Mouse (Mus musculus) MN1 (cell line): Measurements from ENCODE around the gene Slc5a5.

Experiments used
- DNase-seq: peaks from one replicate; pipeline ENCODE4 v3.0.0-alpha.2; 2016; ENCODE audit warnings: low spot score

Gene Slc5a5

GRCm38 (mm10) chr8:70833520-70833919 lies 59.0 kb downstream of the Slc5a5 start:
- DNase-seq = no peak

- DNase-seq = no peak
Measured at GRCm38 (mm10) chr8:70833018-70833482, 59.5 kb downstream of the Slc5a5 start.
